Mouse (Mus musculus): ENCODE results near the gene Rpl35. TPM values are rescaled to one million over a fixed set of nuclear protein-coding genes. Genes with fewer than 3 reads are reported as not detected.
"Not testable (repeated sequence)": the region's sequence is repeated elsewhere in the genome, so short reads cannot be mapped to it uniquely, and the experiment has no call there.

The Rpl35 gene
- polyA plus RNA-seq (2016; fragmentation: Nextera tagmentation; extraction: Ambion mirVana), result 724 and 889 TPM in 2 replicates

DNA sequence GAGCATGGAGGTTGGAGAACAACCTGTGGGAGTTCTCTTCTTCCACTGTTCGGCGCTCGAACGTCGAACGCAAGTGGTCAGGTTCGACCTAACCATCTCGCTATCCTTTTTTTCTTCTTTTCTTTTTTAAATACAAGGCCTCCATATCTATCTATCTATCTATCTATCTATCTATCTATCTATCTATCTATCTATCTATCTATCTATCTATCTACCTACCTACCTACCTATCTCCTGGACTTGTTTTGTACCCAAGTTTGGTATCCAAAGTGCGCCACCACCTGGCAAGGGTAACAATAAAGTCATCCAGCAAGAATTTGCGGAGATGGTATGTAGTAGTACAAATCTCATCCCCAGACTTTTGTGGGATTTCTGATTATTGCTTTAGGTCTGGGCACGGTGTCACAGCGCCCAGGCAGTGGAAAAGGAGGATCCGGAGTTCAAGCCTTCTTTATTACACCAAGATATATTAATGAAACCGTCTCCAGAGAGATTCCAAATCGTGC, at the start of gene Rpl35:
Rpl35 (minus strand) TSS at position 51 of the 506 bp plus-strand sequence.
- DNase-seq (ENCODE audit: low spot score), result no peak
- peaks cover 34% of the 10 kb centered on the region for H3K36me3 ChIP-seq
- H3K4me1 ChIP-seq, result peaks cover 47% of the 10 kb centered on the region
- WGBS, result 11% methylated on average over 15 of the region's 15 CpGs
- H3K9me3 ChIP-seq, result no peaks in the 10 kb centered on the region
- H3K27me3 ChIP-seq (ENCODE audit: insufficient read depth, poor library complexity, severe bottlenecking), result no peaks in the 10 kb centered on the region
- peak within 1 kb of the TSS; percentile 97 for H3K27ac ChIP-seq
- peak within 1 kb of the TSS; percentile 81 for H3K4me3 ChIP-seq

DNA sequence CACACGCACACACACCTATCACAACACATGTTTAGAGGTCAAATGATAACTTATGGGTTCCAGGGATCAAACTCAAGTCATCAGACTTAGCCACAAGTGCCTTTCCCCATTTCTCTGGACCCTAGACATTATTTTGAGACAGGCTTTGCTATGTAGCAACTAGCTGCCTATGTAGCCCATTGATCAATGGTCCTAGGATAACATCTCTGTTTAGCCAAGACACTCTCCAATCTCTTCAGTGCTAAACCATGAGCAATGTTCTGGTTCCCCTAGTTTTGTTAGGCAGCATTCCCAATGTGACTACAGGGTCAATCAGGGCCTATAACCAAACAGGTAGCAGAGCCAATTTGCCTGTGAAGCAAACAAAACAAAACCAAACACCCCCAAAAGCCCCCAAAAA, 43.1 kb upstream of the Rpl35 start:
- H3K4me3 ChIP-seq, result no peak overlapping the region
- H3K36me3 ChIP-seq, result peaks cover 86% of the 10 kb centered on the region
- no peak overlapping the region for H3K27ac ChIP-seq

DNA sequence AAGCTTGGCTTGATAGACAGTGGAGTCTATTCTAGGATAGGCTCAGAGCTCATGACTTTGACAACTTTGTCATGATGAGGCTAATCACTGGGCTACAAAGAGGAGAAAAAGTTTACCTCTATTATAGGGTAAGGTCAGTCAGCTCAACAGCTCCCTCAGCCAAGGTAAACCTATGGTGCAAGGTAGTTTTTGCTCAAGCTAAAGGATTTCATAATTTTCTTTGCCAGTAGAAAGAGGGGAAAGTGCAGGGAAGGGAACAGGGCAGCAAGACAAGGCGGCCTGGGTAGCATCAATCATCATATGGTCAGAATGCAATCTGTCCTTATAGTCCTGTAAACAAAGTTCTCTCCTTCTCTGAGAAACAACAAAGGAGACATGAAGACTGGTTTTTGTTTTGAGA, 34.8 kb upstream of the Rpl35 start:
- H3K27ac ChIP-seq, result no peak overlapping the region
- no peak for DNase-seq (ENCODE audit: low spot score)
- H3K27me3 ChIP-seq (ENCODE audit: insufficient read depth, poor library complexity, severe bottlenecking), result no peaks in the 10 kb centered on the region
- H3K36me3 ChIP-seq, result peaks cover 80% of the 10 kb centered on the region
- no peaks in the 10 kb centered on the region for H3K4me1 ChIP-seq
- no peak overlapping the region for H3K4me3 ChIP-seq
- H3K9me3 ChIP-seq, result no peaks in the 10 kb centered on the region
- 93% methylated on average over 1 of the region's 1 CpGs for WGBS

More for the DNA sequence above, 43.1 kb upstream of the Rpl35 start:
- H3K4me1 ChIP-seq, result no peaks in the 10 kb centered on the region
- DNase-seq (ENCODE audit: low spot score), result no peak
- no peaks in the 10 kb centered on the region for H3K27me3 ChIP-seq (ENCODE audit: insufficient read depth, poor library complexity, severe bottlenecking)
- 88% methylated on average over 1 of the region's 1 CpGs for WGBS
- H3K9me3 ChIP-seq, result no peaks in the 10 kb centered on the region

DNA sequence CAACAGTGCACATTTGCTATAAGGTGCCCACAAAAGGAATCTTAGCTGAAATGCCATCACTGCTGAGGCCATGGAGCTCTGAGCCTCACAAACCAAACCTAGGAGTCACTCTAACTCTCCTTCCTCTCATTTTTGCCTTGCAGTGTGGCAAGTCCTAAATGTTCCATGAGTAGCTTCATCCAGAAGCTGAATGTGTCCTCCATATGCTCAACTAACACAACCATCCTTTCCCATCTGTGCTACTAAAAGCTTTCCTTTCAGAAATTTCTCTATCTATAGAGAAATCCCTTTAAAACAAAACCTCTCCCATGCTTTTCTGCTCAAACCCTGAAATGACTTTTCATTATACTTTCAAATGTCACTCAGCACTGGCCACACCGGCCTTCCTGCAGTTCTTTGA, 26.2 kb upstream of the Rpl35 start:
- WGBS, result 90% methylated on average over 1 of the region's 1 CpGs
- Histone ChIP-seq H3K9me3 (no peaks in the 10 kb centered on the region), H3K27me3 (ENCODE audit: insufficient read depth, poor library complexity, severe bottlenecking) (no peaks in the 10 kb centered on the region), H3K27ac (no peak overlapping the region), H3K4me3 (no peak overlapping the region), H3K36me3 (peaks cover 81% of the 10 kb centered on the region), H3K4me1 (no peaks in the 10 kb centered on the region)
- no peak for DNase-seq (ENCODE audit: low spot score)

DNA sequence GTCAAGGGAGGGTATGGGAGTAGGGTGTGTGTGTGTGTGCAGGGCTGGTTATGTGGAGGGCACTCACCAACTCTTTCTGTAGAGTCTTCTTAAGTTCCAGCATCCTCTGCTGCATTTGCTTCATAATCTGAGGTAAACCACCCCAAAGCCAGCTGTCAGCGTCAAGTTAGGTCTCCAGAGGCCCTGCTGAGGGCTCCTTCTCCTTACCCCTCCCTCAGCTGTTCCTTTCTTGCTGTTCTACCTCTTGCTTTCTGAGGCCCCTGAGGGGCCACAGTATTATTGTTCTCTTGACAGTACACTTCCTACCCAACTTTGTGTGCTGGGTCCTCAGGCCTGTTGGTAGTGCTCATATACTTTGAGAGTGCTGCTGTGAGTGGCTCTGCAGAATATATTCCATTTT, 14.6 kb upstream of the Rpl35 start:
- WGBS, result 89% methylated on average over 1 of the region's 1 CpGs
- peaks cover 87% of the 10 kb centered on the region for H3K36me3 ChIP-seq
- H3K4me1 ChIP-seq, result no peaks in the 10 kb centered on the region
- H3K4me3 ChIP-seq, result no peak overlapping the region
- no peak overlapping the region for H3K27ac ChIP-seq
- no peak for DNase-seq (ENCODE audit: low spot score)
- H3K9me3 ChIP-seq, result no peaks in the 10 kb centered on the region
- no peaks in the 10 kb centered on the region for H3K27me3 ChIP-seq (ENCODE audit: insufficient read depth, poor library complexity, severe bottlenecking)

DNA sequence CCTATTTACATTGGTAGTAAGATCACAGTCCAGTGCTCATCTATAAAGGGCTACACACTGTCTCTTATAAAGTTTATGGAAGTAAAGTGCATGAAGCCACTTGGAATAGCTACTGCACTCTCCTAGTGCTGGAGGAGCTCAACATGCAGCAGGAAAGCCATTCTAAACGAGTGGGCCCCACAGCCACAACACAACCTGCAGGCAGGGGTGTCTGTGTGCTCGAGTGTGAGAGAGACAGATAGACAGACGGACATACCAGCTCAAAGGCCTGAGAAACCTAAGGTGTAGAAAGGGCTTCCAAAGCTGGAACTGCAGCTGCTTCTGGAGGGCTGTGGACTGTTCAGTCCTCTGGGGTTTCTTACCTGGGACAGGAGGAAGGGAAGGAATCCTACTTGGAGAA, 11.2 kb upstream of the Rpl35 start:
- H3K4me3 ChIP-seq, result no peak overlapping the region
- DNase-seq (ENCODE audit: low spot score), result no peak
- WGBS, result 75% methylated on average over 3 of the region's 3 CpGs
- no peaks in the 10 kb centered on the region for H3K27me3 ChIP-seq (ENCODE audit: insufficient read depth, poor library complexity, severe bottlenecking)
- no peaks in the 10 kb centered on the region; the same call in 1 of the 2 replicates for H3K4me1 ChIP-seq
- no peaks in the 10 kb centered on the region for H3K9me3 ChIP-seq
- H3K27ac ChIP-seq, result no peak overlapping the region
- peaks cover 87% of the 10 kb centered on the region for H3K36me3 ChIP-seq

DNA sequence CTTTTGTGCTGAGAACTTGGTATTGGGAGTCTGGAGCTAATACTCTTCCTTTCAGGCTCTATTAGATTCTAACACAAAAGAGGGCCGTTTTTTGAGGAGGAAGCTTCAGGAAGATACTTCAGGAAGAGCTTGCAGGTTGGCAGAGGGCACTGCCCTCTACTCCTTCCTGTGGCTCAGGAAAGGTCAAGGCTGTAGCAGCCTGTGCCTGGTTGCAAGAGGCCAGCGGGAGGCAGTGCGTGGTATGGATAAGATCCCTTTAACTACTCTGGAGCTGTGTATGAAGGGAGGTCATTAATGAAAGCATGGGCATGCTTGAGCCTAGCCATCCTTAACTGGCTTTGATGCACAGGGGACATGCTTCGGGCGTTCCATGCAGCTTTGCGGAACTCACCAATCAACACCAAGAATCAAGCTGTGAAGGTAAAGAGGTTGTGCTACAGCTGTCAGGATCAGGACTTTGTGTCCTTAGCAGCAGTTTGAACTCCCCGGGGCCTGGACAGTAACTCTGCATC, 7.4 kb upstream of the Rpl35 start:
- Histone ChIP-seq H3K4me3 (no peak overlapping the region), H3K27me3 (ENCODE audit: insufficient read depth, poor library complexity, severe bottlenecking) (no peaks in the 10 kb centered on the region), H3K9me3 (no peaks in the 10 kb centered on the region), H3K27ac (no peak overlapping the region), H3K4me1 (peaks cover 12% of the 10 kb centered on the region), H3K36me3 (peaks cover 55% of the 10 kb centered on the region)
- DNase-seq (ENCODE audit: low spot score), result no peak
- WGBS, result 86% methylated on average over 7 of the region's 7 CpGs

DNA sequence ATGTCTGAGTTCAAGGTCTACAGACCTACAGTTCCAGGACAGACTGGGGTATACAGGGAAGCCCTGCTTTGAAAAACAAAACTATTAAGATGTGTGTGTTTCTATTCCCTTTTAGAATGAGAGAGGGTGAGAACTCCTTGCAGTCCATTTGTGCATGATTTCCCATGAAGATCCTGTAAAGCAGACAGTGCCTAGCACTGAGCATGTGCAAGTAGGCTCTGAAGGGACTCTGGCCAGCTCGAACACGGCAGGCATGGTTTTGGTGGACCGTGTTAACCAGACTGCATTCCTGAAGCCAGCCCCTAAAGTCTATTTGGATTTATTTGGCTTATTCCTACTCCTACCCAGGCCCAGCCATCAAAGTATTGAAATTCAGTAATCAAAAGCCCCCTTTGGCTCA, 6.5 kb upstream of the Rpl35 start:
- Histone ChIP-seq H3K27ac (no peak overlapping the region), H3K9me3 (no peaks in the 10 kb centered on the region), H3K4me3 (no peak overlapping the region), H3K4me1 (peaks cover 15% of the 10 kb centered on the region), H3K36me3 (peaks cover 52% of the 10 kb centered on the region), H3K27me3 (ENCODE audit: insufficient read depth, poor library complexity, severe bottlenecking) (no peaks in the 10 kb centered on the region)
- DNase-seq (ENCODE audit: low spot score), result no peak
- 91% methylated on average over 3 of the region's 3 CpGs for WGBS

DNA sequence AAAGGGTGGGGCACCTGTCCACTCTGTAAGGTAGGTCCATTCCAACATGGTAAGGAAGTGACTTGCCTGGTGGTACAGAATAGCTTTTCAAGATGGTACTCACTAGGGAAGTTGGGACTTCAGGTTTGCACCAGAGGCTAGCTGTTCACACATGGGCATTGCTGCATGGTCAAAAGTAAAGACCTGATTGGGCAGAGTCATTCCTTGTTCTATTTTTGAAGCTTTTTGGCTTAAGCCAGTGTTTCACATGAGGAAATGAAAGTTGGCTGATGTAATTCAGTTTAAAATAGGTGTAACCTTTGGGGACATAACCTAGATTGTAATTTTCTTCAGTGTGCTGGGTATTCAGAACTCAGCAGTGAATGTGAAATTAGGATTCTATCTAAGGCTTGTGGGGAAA, 5.8 kb upstream of the Rpl35 start:
- DNase-seq (ENCODE audit: low spot score), result no peak
- Histone ChIP-seq H3K27me3 (ENCODE audit: insufficient read depth, poor library complexity, severe bottlenecking) (no peaks in the 10 kb centered on the region), H3K4me1 (peaks cover 20% of the 10 kb centered on the region), H3K36me3 (peaks cover 45% of the 10 kb centered on the region), H3K4me3 (no peak overlapping the region), H3K9me3 (no peaks in the 10 kb centered on the region), H3K27ac (no peak overlapping the region)

DNA sequence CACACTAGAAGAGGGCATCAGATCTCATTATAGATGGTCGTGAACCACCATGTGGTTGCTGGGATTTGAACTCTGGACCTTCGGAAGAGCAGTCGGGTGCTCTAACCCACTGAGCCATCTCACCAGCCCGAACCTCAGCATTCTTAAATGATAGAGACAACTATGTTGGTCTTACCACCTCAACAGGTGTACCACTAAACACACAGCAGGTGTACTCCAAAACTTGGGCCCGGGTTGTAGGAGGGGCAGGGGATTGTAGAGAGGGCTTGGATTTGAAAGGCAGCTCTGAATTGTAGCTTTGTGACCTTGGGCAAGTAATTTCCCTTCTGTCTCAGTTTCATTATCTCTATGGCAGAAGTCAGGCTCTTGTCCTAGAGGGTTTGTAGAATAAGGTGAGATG, 4.7 kb upstream of the Rpl35 start:
- peaks cover 27% of the 10 kb centered on the region for H3K4me1 ChIP-seq
- not testable (repeated sequence) for H3K9me3 ChIP-seq
- WGBS, result 89% methylated on average over 5 of the region's 5 CpGs

DNA sequence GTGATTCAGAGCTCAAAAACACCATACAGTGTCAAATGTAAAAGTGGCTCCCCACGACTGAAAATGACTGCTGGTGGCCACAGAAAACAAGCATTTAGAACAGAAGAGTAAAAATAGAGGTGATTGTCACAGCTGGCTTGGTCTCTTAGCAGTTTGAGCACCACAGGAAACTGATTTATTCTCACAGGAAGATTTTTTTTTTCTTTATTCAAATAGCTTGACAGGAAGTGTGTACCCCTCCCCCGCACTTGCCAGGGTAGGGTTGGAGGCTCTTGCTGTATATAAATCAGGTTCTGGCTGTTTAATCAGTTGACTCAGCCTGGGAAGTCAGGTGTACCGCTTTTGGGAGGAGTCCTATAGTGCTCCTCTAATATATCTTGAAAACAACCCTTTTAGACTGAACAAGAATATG, 3.5 kb upstream of the Rpl35 start:
- H3K36me3 ChIP-seq, result peaks cover 23% of the 10 kb centered on the region
- no peak for DNase-seq (ENCODE audit: low spot score)
- WGBS, result 32% methylated on average over 3 of the region's 3 CpGs
- peaks cover 29% of the 10 kb centered on the region for H3K4me1 ChIP-seq
- peak overlapping the region; percentile 86 for H3K4me3 ChIP-seq
- H3K27ac ChIP-seq, result peak overlapping the region; percentile 89
- H3K27me3 ChIP-seq (ENCODE audit: insufficient read depth, poor library complexity, severe bottlenecking), result no peaks in the 10 kb centered on the region
- no peaks in the 10 kb centered on the region for H3K9me3 ChIP-seq

More for the DNA sequence above, 4.7 kb upstream of the Rpl35 start:
- H3K27me3 ChIP-seq (ENCODE audit: insufficient read depth, poor library complexity, severe bottlenecking); H3K27ac ChIP-seq; DNase-seq (ENCODE audit: low spot score); H3K4me3 ChIP-seq: not testable (repeated sequence)
- H3K36me3 ChIP-seq, result peaks cover 34% of the 10 kb centered on the region

DNA sequence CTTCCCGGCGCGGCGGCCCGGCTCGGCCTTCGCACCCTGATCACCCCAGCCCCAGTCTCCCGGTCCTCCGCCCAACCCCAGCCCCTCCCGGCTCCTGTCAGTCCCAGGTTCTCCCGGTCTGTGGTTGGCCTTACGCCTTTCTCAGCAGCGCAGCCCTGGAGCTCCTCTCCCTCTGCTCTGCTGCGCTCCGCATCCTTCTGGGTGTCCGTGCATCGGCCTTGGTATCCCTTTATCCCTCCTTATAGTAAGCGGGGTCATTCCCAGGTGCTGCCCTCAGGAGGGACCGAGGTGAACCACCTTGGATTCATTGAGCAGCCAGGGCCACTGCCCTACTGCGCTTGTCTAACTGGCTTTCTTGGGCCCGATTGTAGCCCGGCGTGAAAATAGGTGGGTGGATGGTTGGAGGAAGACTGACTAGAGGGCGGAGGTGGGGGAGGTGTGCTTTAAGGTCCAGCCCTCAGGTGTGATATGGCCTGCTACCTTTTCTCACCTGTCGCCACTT, 3.0 kb upstream of the Rpl35 start:
- Histone ChIP-seq H3K4me1 (peaks cover 35% of the 10 kb centered on the region), H3K27me3 (ENCODE audit: insufficient read depth, poor library complexity, severe bottlenecking) (no peaks in the 10 kb centered on the region), H3K36me3 (peaks cover 23% of the 10 kb centered on the region), H3K9me3 (no peaks in the 10 kb centered on the region), H3K4me3 (peak overlapping the region; percentile 86), H3K27ac (peak overlapping the region; percentile 89)
- no peak for DNase-seq (ENCODE audit: low spot score)
- WGBS, result under 1% methylated on average over 25 of the region's 25 CpGs

DNA sequence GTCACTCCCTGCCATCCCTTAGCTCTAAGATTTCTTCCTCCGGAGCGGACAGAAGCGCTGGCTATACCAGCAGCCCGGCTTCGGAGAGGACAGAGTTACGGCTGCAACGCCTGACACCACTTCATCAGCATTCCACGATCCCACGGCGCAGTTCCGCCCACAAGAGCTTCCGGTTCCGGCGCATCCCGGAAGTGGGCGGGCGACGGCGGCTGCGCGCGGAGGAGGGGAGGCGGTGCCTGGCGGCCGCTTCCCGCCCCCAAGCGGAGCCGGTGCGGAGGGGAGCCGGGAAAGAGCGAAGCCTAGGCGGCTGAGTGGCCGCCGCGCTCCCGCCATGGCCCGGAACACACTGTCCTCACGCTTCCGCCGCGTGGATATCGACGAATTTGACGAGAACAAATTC, 2.4 kb upstream of the Rpl35 start:
- peak overlapping the region; percentile 86 for H3K4me3 ChIP-seq
- H3K27ac ChIP-seq, result peak overlapping the region; percentile 89
- under 1% methylated on average over 44 of the region's 44 CpGs for WGBS
- no peaks in the 10 kb centered on the region for H3K27me3 ChIP-seq (ENCODE audit: insufficient read depth, poor library complexity, severe bottlenecking)
- H3K9me3 ChIP-seq, result no peaks in the 10 kb centered on the region
- peaks cover 23% of the 10 kb centered on the region for H3K36me3 ChIP-seq
- peaks cover 39% of the 10 kb centered on the region for H3K4me1 ChIP-seq
- peak; percentile 96 for DNase-seq (ENCODE audit: low spot score)
